Mouse (Mus musculus): ENCODE results near the gene Il12b. TPM values are rescaled to one million over a fixed set of nuclear protein-coding genes. Genes with fewer than 3 reads are reported as not detected.

The Il12b gene
- polyA plus RNA-seq, 1 experiment from 2014 or later: not detected

GRCm38 (mm10) chr11:44401635-44402548 lies 2.0 kb downstream of the Il12b start:
- H3K9me3 ChIP-seq (ENCODE audit: control insufficient read depth, low read depth, low read length): no peaks in the 10 kb centered on the region
- H3K27me3 ChIP-seq (ENCODE audit: control insufficient read depth, insufficient read depth, low read length): no peaks in the 10 kb centered on the region
- no peaks in the 10 kb centered on the region for H3K36me3 ChIP-seq (ENCODE audit: control insufficient read depth, insufficient read depth, low read length)
- no peak for ATAC-seq (ENCODE audit: insufficient number of reproducible peaks, insufficient read depth, low FRiP score, low read depth)
- H3K9ac ChIP-seq (replicated peaks; ENCODE audit: low read depth, low read length): no peak overlapping the region
- H3K4me1 ChIP-seq (ENCODE audit: control insufficient read depth, insufficient read depth, low read length): 0 out of 2 replicates have a peak, but pooled peaks cover 3% of the 10 kb centered on the region
- 38% methylated on average over 5 of the region's 5 CpGs for WGBS
- H3K27ac ChIP-seq (ENCODE audit: low read length): no peak overlapping the region
- H3K4me2 ChIP-seq (replicated peaks; ENCODE audit: low read depth, low read length): no peak overlapping the region
- H3K4me3 ChIP-seq (ENCODE audit: low read depth, low read length): no peak overlapping the region

GRCm38 (mm10) chr11:44405113-44405512 lies 5.2 kb downstream of the Il12b start:
- Histone ChIP-seq H3K4me3 (ENCODE audit: low read depth, low read length) (no peak overlapping the region), H3K9ac (replicated peaks; ENCODE audit: low read depth, low read length) (no peak overlapping the region), H3K27ac (ENCODE audit: low read length) (no peak overlapping the region), H3K4me1 (ENCODE audit: control insufficient read depth, insufficient read depth, low read length) (no peaks in the 10 kb centered on the region), H3K9me3 (ENCODE audit: control insufficient read depth, low read depth, low read length) (no peaks in the 10 kb centered on the region), H3K36me3 (ENCODE audit: control insufficient read depth, insufficient read depth, low read length) (no peaks in the 10 kb centered on the region), H3K4me2 (replicated peaks; ENCODE audit: low read depth, low read length) (no peak overlapping the region), H3K27me3 (ENCODE audit: control insufficient read depth, insufficient read depth, low read length) (no peaks in the 10 kb centered on the region)
- 94% methylated on average over 4 of the region's 4 CpGs for WGBS
- no peak for ATAC-seq (ENCODE audit: insufficient number of reproducible peaks, insufficient read depth, low FRiP score, low read depth)

- no peak overlapping the region for H3K9ac ChIP-seq (replicated peaks; ENCODE audit: low read depth, low read length)
- H3K4me1 ChIP-seq (ENCODE audit: control insufficient read depth, insufficient read depth, low read length): no peaks in the 10 kb centered on the region
- H3K36me3 ChIP-seq (ENCODE audit: control insufficient read depth, insufficient read depth, low read length): no peaks in the 10 kb centered on the region
- WGBS: 15% methylated on average over 1 of the region's 1 CpGs
- H3K27me3 ChIP-seq (ENCODE audit: control insufficient read depth, insufficient read depth, low read length): no peaks in the 10 kb centered on the region
- H3K4me3 ChIP-seq (ENCODE audit: low read depth, low read length): no peak overlapping the region
- no peak overlapping the region for H3K27ac ChIP-seq (ENCODE audit: low read length)
- no peaks in the 10 kb centered on the region for H3K9me3 ChIP-seq (ENCODE audit: control insufficient read depth, low read depth, low read length)
- ATAC-seq (ENCODE audit: insufficient number of reproducible peaks, insufficient read depth, low FRiP score, low read depth): no peak
- H3K4me2 ChIP-seq (replicated peaks; ENCODE audit: low read depth, low read length): no peak overlapping the region
These were observed 6.1 kb downstream of the Il12b start for GRCm38 (mm10) chr11:44405961-44406360.

GRCm38 (mm10) chr11:44406457-44406856 lies 6.6 kb downstream of the Il12b start:
- H3K27me3 ChIP-seq (ENCODE audit: control insufficient read depth, insufficient read depth, low read length): no peaks in the 10 kb centered on the region
- no peak for ATAC-seq (ENCODE audit: insufficient number of reproducible peaks, insufficient read depth, low FRiP score, low read depth)
- 68% methylated on average over 5 of the region's 5 CpGs for WGBS

GRCm38 (mm10) chr11:44408626-44409025 lies 8.8 kb downstream of the Il12b start:
- Histone ChIP-seq H3K4me3 (ENCODE audit: low read depth, low read length) (no peak overlapping the region), H3K4me2 (replicated peaks; ENCODE audit: low read depth, low read length) (no peak overlapping the region), H3K4me1 (ENCODE audit: control insufficient read depth, insufficient read depth, low read length) (no peaks in the 10 kb centered on the region), H3K9ac (replicated peaks; ENCODE audit: low read depth, low read length) (no peak overlapping the region), H3K27me3 (ENCODE audit: control insufficient read depth, insufficient read depth, low read length) (no peaks in the 10 kb centered on the region), H3K9me3 (ENCODE audit: control insufficient read depth, low read depth, low read length) (no peaks in the 10 kb centered on the region), H3K27ac (ENCODE audit: low read length) (no peak overlapping the region), H3K36me3 (ENCODE audit: control insufficient read depth, insufficient read depth, low read length) (no peaks in the 10 kb centered on the region)
- 49% methylated on average over 5 of the region's 5 CpGs for WGBS
- no peak for ATAC-seq (ENCODE audit: insufficient number of reproducible peaks, insufficient read depth, low FRiP score, low read depth)

More at GRCm38 (mm10) chr11:44406457-44406856, 6.6 kb downstream of the Il12b start:
- H3K9ac ChIP-seq (replicated peaks; ENCODE audit: low read depth, low read length): no peak overlapping the region
- H3K9me3 ChIP-seq (ENCODE audit: control insufficient read depth, low read depth, low read length): no peaks in the 10 kb centered on the region
- no peaks in the 10 kb centered on the region for H3K4me1 ChIP-seq (ENCODE audit: control insufficient read depth, insufficient read depth, low read length)
- H3K4me3 ChIP-seq (ENCODE audit: low read depth, low read length): no peak overlapping the region
- H3K4me2 ChIP-seq (replicated peaks; ENCODE audit: low read depth, low read length): no peak overlapping the region
- no peak overlapping the region for H3K27ac ChIP-seq (ENCODE audit: low read length)
- no peaks in the 10 kb centered on the region for H3K36me3 ChIP-seq (ENCODE audit: control insufficient read depth, insufficient read depth, low read length)

- 50% methylated on average over 3 of the region's 3 CpGs for WGBS
- H3K9ac ChIP-seq (replicated peaks; ENCODE audit: low read depth, low read length): no peak overlapping the region
- no peaks in the 10 kb centered on the region for H3K27me3 ChIP-seq (ENCODE audit: control insufficient read depth, insufficient read depth, low read length)
- ATAC-seq (ENCODE audit: insufficient number of reproducible peaks, insufficient read depth, low FRiP score, low read depth): no peak
- no peak overlapping the region for H3K4me3 ChIP-seq (ENCODE audit: low read depth, low read length)
- no peak overlapping the region for H3K27ac ChIP-seq (ENCODE audit: low read length)
- no peaks in the 10 kb centered on the region for H3K4me1 ChIP-seq (ENCODE audit: control insufficient read depth, insufficient read depth, low read length)
- no peak overlapping the region for H3K4me2 ChIP-seq (replicated peaks; ENCODE audit: low read depth, low read length)
- H3K9me3 ChIP-seq (ENCODE audit: control insufficient read depth, low read depth, low read length): no peaks in the 10 kb centered on the region
- no peaks in the 10 kb centered on the region for H3K36me3 ChIP-seq (ENCODE audit: control insufficient read depth, insufficient read depth, low read length)
These were observed 10.6 kb downstream of the Il12b start for GRCm38 (mm10) chr11:44410413-44410812.

- Histone ChIP-seq H3K36me3 (ENCODE audit: control insufficient read depth, insufficient read depth, low read length) (no peaks in the 10 kb centered on the region), H3K27ac (ENCODE audit: low read length) (no peak overlapping the region), H3K9ac (replicated peaks; ENCODE audit: low read depth, low read length) (no peak overlapping the region), H3K27me3 (ENCODE audit: control insufficient read depth, insufficient read depth, low read length) (no peaks in the 10 kb centered on the region), H3K4me3 (ENCODE audit: low read depth, low read length) (no peak overlapping the region), H3K4me1 (ENCODE audit: control insufficient read depth, insufficient read depth, low read length) (no peaks in the 10 kb centered on the region), H3K9me3 (ENCODE audit: control insufficient read depth, low read depth, low read length) (no peaks in the 10 kb centered on the region), H3K4me2 (replicated peaks; ENCODE audit: low read depth, low read length) (no peak overlapping the region)
- 80% methylated on average over 8 of the region's 8 CpGs for WGBS
- ATAC-seq (ENCODE audit: insufficient number of reproducible peaks, insufficient read depth, low FRiP score, low read depth): no peak
These were observed 12.4 kb downstream of the Il12b start for GRCm38 (mm10) chr11:44412276-44412675.

- Histone ChIP-seq H3K4me3 (ENCODE audit: low read depth, low read length) (no peak overlapping the region), H3K27me3 (ENCODE audit: control insufficient read depth, insufficient read depth, low read length) (no peaks in the 10 kb centered on the region), H3K27ac (ENCODE audit: low read length) (no peak overlapping the region), H3K9ac (replicated peaks; ENCODE audit: low read depth, low read length) (no peak overlapping the region), H3K9me3 (ENCODE audit: control insufficient read depth, low read depth, low read length) (no peaks in the 10 kb centered on the region), H3K36me3 (ENCODE audit: control insufficient read depth, insufficient read depth, low read length) (no peaks in the 10 kb centered on the region), H3K4me1 (ENCODE audit: control insufficient read depth, insufficient read depth, low read length) (no peaks in the 10 kb centered on the region), H3K4me2 (replicated peaks; ENCODE audit: low read depth, low read length) (no peak overlapping the region)
- ATAC-seq (ENCODE audit: insufficient number of reproducible peaks, insufficient read depth, low FRiP score, low read depth): no peak
- WGBS: 77% methylated on average over 3 of the region's 3 CpGs
These were observed 13.5 kb downstream of the Il12b start for GRCm38 (mm10) chr11:44413371-44413770.

Data from stomach, embryonic 14.5 days (tissue).